Mouse (Mus musculus) ES-E14 (cell line): ENCODE measurements around the gene Itfg1. TPM values are rescaled to one million over a fixed set of nuclear protein-coding genes. Genes with fewer than 3 reads are reported as not detected.

Experiments used
- DNase-seq: peaks from one replicate; pipeline ENCODE4 v3.0.0-alpha.2; 2013; ENCODE audit warnings: low read depth, low spot score
- H3K27ac ChIP-seq: 2 replicates; pipeline ENCODE4 v1.5.1; 2012; ENCODE audit warnings: low read depth, mild to moderate bottlenecking, low read length, moderate library complexity, mixed read lengths; ENCODE audit not compliant: poor library complexity, insufficient read depth, severe bottlenecking
- H3K36me3 ChIP-seq: 2 replicates; pipeline ENCODE4 v1.6.1; 2012; ENCODE audit warnings: mild to moderate bottlenecking, low read length, moderate library complexity, mixed read lengths; ENCODE audit not compliant: control insufficient read depth, poor library complexity, insufficient read depth, severe bottlenecking
- H3K4me1 ChIP-seq, 2 experiments: fragments of 150-350 bp in 1 of 2; sonication (generic) in 1 of 2; 2 replicates each; pipeline ENCODE4 v1.6.1; 2012; ENCODE audit warnings: low read length in 2 of 2, mild to moderate bottlenecking in 1 of 2, mixed read lengths in 1 of 2; ENCODE audit not compliant: control insufficient read depth in 2 of 2, insufficient read depth in 2 of 2, poor library complexity in 1 of 2
- H3K4me3 ChIP-seq, 2 experiments: fragments of 150-350 bp in 1 of 2; sonication (generic) in 1 of 2; 2 replicates each; pipeline ENCODE4 v1.5.1; 2012; ENCODE audit warnings: low read length in 2 of 2, low read depth in 1 of 2, mild to moderate bottlenecking in 1 of 2, mixed read lengths in 1 of 2; ENCODE audit not compliant: insufficient read depth in 1 of 2, poor library complexity in 1 of 2, severe bottlenecking in 1 of 2
- H3K9ac ChIP-seq: 2 replicates; pipeline ENCODE4 v1.6.1; 2012; ENCODE audit warnings: low read depth, mild to moderate bottlenecking, low read length, mixed read lengths; ENCODE audit not compliant: poor library complexity, insufficient read depth, severe bottlenecking
- H3K9me3 ChIP-seq: fragments of 150-350 bp; sonication (generic); 2 replicates; pipeline ENCODE4 v1.6.1; 2012; ENCODE audit warnings: low read depth, mild to moderate bottlenecking, low read length; ENCODE audit not compliant: control insufficient read depth, insufficient read depth
- CHD2 ChIP-seq: IDR thresholded peaks from 2 replicates; pipeline ENCODE4 v1.6.1; 2014; ENCODE audit warnings: mild to moderate bottlenecking, low read depth, low read length, inconsistent platforms
- HCFC1 ChIP-seq: IDR thresholded peaks from 2 replicates; pipeline ENCODE4 v1.6.1; 2012; ENCODE audit warnings: low read length, inconsistent platforms, borderline replicate concordance; ENCODE audit not compliant: insufficient read depth
- MAFK ChIP-seq: IDR thresholded peaks from 2 replicates; pipeline ENCODE4 v1.6.1; 2014; ENCODE audit warnings: mild to moderate bottlenecking, low read depth, low read length, inconsistent platforms; ENCODE audit not compliant: insufficient read depth
- ZC3H11A ChIP-seq: IDR thresholded peaks from 2 replicates; pipeline ENCODE4 v1.6.1; 2012; ENCODE audit warnings: low read depth, mild to moderate bottlenecking, inconsistent platforms, low read length, borderline replicate concordance
- ZNF384 ChIP-seq: IDR thresholded peaks from 2 replicates; pipeline ENCODE4 v1.6.1; 2012; ENCODE audit warnings: low read depth, low read length, inconsistent platforms
- in situ Hi-C, 2 experiments: fragments of 600-800 bp; cut with MboI; formaldehyde crosslinking; loops; one replicate each; pipeline ENCODE4 v1.15.1; 2025; ENCODE audit warnings: low sequenced_read_pairs in 2 of 2, inconsistent platforms in 1 of 2; ENCODE audit not compliant: unreplicated experiment in 2 of 2
- total RNA-seq: library from RNA; depleted of rRNA; stranded (reverse); fragments of 300-350 nt; gene quantifications from 2 replicates; pipeline ENCODE4 v1.2.3, GENCODE M21; 2012

Gene Itfg1
- total RNA-seq, 1 experiment = 40.2 TPM

GRCm38 (mm10) chr8:85730545-85730944 lies 110.2 kb downstream of the Itfg1 start:
- Histone ChIP-seq H3K27ac (no peak overlapping the region), H3K9me3 (no peaks in the 10 kb centered on the region), H3K4me1 (no peaks in the 10 kb centered on the region), H3K4me3 (no peak overlapping the region), H3K9ac (no peak overlapping the region), H3K36me3 (no peaks in the 10 kb centered on the region)
- DNase-seq = no peak
- in situ Hi-C loops = no loop called here
- TF ChIP-seq ZNF384 (no peak), MAFK (no peak), CHD2 (no peak)

GRCm38 (mm10) chr8:85717271-85717670 lies 123.5 kb downstream of the Itfg1 start:
- no peak overlapping the region for H3K9ac ChIP-seq
- no peaks in the 10 kb centered on the region for H3K9me3 ChIP-seq
- no peaks in the 10 kb centered on the region for H3K36me3 ChIP-seq
- H3K4me1 ChIP-seq = no peaks in the 10 kb centered on the region
- in situ Hi-C loops = no loop called here
- TF ChIP-seq CHD2 = no peak
- no peak for TF ChIP-seq HCFC1
- no peak for TF ChIP-seq MAFK
- TF ChIP-seq ZC3H11A = no peak
- TF ChIP-seq ZNF384 = no peak
- H3K27ac ChIP-seq = no peak overlapping the region
- no peak overlapping the region for H3K4me3 ChIP-seq
- no peak for DNase-seq

DNA sequence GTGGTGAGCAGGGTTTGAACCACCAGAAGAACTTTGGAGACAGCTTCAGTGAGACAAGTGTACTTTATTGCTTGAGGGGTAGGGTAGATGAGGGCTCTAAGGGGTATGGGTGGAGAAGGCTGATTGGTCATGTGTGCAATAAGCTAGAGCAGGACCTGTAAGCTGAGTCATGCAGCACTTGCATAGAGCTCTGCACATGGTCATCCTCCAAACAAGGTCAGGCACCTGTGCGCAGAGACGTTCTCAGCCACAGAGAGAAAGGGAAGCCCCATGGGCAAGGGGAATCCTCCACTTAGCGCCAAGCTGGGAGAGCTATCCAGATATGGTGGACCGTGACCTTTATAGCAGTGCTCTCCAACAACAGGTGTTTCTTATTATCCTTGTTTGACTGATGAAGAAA lies 124.0 kb downstream of the Itfg1 start:
- no peak overlapping the region for H3K9ac ChIP-seq
- no peak overlapping the region for H3K4me3 ChIP-seq
- TF ChIP-seq MAFK (no peak), ZC3H11A (no peak), CHD2 (no peak), HCFC1 (no peak), ZNF384 (no peak)
- no peaks in the 10 kb centered on the region for H3K4me1 ChIP-seq
- H3K27ac ChIP-seq = no peak overlapping the region
- DNase-seq = no peak
- in situ Hi-C loops = no loop called here
- H3K36me3 ChIP-seq = no peaks in the 10 kb centered on the region
- no peaks in the 10 kb centered on the region for H3K9me3 ChIP-seq

- Histone ChIP-seq H3K36me3 (no peaks in the 10 kb centered on the region), H3K4me3 (no peak overlapping the region), H3K27ac (no peak overlapping the region), H3K9me3 (no peaks in the 10 kb centered on the region), H3K9ac (no peak overlapping the region), H3K4me1 (no peaks in the 10 kb centered on the region)
- no peak for TF ChIP-seq ZNF384
- no peak for TF ChIP-seq ZC3H11A
- TF ChIP-seq MAFK = no peak
- no peak for TF ChIP-seq CHD2
- TF ChIP-seq HCFC1 = no peak
- in situ Hi-C loops = loop anchor here in 1 of 2 experiments (10.0 kb wide), 1 partner anchor 878 kb away; the partner anchor contains the start of gene Abcc12
- DNase-seq = no peak
Measured at GRCm38 (mm10) chr8:85706988-85707387, 133.7 kb downstream of the Itfg1 start.
